Mouse (Mus musculus) hindbrain, embryonic 15.5 days (tissue): Measurements from ENCODE around the gene Ccnc. TPM values are rescaled to one million over a fixed set of nuclear protein-coding genes. Genes with fewer than 3 reads are reported as not detected.

Experiments used
- ATAC-seq: fragments of 200-750 bp; cut with Nextera tagmentation; 2 replicates; pipeline ENCODE4 v1.8.0; 2017; ENCODE audit warnings: low read depth, moderate number of reproducible peaks, moderate TSS enrichment; ENCODE audit not compliant: low FRiP score
- H3K27ac ChIP-seq: fragments of 300-500 bp; sonication (generic); replicated peaks from 2 replicates; pipeline ENCODE4 v1.5.1; 2015; ENCODE audit warnings: mild to moderate bottlenecking, inconsistent platforms
- H3K27me3 ChIP-seq: fragments of 300-500 bp; sonication (generic); 2 replicates; pipeline ENCODE4 v1.6.1; 2015; ENCODE audit warnings: control low read depth, inconsistent platforms
- H3K36me3 ChIP-seq: fragments of 300-500 bp; sonication (generic); 2 replicates; pipeline ENCODE4 v1.6.1; 2015; ENCODE audit warnings: control low read depth, inconsistent platforms
- H3K4me1 ChIP-seq: fragments of 300-500 bp; sonication (generic); replicated peaks from 2 replicates; pipeline ENCODE4 v1.6.1; 2015; ENCODE audit warnings: control low read depth, inconsistent platforms
- H3K4me2 ChIP-seq: fragments of 300-500 bp; sonication (generic); 2 replicates; pipeline ENCODE4 v1.6.1; 2015; ENCODE audit warnings: moderate library complexity, mild to moderate bottlenecking, inconsistent platforms
- H3K4me3 ChIP-seq: fragments of 300-500 bp; sonication (generic); 2 replicates; pipeline ENCODE4 v1.5.1; 2015; ENCODE audit warnings: mild to moderate bottlenecking, inconsistent platforms
- H3K9ac ChIP-seq: fragments of 300-500 bp; sonication (generic); 2 replicates; pipeline ENCODE4 v1.6.1; 2015; ENCODE audit warnings: inconsistent platforms
- H3K9me3 ChIP-seq: fragments of 300-500 bp; sonication (generic); 2 replicates; pipeline ENCODE4 v1.6.1; 2016; ENCODE audit warnings: control low read depth, inconsistent platforms
- WGBS: fragments of 180-500 bp; shearing (Covaris S2); methylation state at CpG from one replicate; pipeline ENCODE4 v1.1.7; 2015; 5-methylcytosine and 5-hydroxymethylcytosine counted together
- polyA plus RNA-seq: library from polyadenylated mRNA; unstranded; fragments of >200 nt; fragmentation: Nextera tagmentation; extraction: Ambion mirVana; gene quantifications from 2 replicates; pipeline ENCODE4 v1.2.1, GENCODE M21; 2015

Ccnc gene
- polyA plus RNA-seq, 1 experiment from 2014 or later: 63.4 TPM

DNA sequence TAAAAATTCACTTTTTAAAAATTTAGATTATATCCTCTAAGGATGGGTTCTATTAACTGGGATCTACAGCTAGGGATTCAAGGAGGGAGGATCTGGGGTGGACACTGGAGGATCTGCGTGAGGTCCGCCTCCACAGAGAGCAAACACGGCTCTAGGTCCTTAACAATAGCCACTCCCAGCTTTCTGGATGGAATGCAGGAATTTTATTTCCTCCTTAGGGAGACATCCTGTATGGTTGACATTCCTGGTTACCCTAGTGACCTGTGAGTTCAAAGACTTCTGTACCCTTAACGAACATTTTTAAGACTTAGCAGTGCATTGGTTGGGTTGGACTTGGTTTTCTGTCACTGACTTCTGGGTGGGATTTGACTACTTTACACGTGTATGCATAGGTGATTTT lies 18.2 kb downstream of the Ccnc start:
- Histone ChIP-seq H3K36me3 (peaks cover 32% of the 10 kb centered on the region), H3K4me2 (no peak overlapping the region), H3K4me1 (no peaks in the 10 kb centered on the region), H3K27ac (no peak overlapping the region), H3K27me3 (no peaks in the 10 kb centered on the region), H3K4me3 (no peak overlapping the region), H3K9ac (no peak overlapping the region), H3K9me3 (no peaks in the 10 kb centered on the region)
- 85% methylated on average over 5 of the region's 5 CpGs for WGBS
- ATAC-seq: no peak

DNA sequence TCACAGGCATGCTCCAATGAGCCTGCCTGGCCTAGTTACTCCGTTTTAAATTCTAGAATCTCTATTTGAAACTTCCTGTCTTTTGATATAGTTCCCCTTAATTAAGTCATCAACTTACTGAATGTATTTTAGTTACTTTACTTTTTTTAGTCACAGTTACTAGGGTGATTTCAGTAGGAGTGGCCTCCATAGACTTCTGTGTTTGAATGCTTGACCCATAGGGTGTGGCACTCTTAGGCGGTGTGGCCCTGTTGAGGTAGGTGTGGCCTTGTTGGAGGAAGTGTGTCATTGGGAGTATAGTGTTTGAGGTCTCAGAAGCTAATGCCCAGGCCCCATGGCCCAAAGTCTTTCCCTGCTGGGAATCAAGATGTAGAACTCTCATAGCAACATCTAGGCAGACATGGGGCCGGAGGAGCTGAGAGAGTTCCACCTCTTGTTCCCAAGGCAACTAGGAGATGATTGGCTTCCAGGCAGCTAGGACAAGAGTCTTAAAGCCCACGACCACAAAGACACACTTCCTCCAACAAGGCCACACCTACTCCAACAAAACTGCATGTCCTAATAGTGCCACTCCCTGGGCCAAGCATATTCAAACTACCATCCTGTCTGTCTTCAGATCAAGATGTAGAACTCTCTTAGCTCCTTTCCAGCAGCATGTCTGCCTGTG lies 27.8 kb downstream of the Ccnc start:
- Histone ChIP-seq H3K4me3 (no peak overlapping the region), H3K27me3 (no peaks in the 10 kb centered on the region), H3K4me1 (no peaks in the 10 kb centered on the region), H3K9ac (no peak overlapping the region), H3K36me3 (peaks cover 24% of the 10 kb centered on the region), H3K4me2 (no peak overlapping the region), H3K9me3 (no peaks in the 10 kb centered on the region), H3K27ac (no peak overlapping the region)
- ATAC-seq: no peak
- WGBS: 75% methylated on average over 4 of the region's 4 CpGs

DNA sequence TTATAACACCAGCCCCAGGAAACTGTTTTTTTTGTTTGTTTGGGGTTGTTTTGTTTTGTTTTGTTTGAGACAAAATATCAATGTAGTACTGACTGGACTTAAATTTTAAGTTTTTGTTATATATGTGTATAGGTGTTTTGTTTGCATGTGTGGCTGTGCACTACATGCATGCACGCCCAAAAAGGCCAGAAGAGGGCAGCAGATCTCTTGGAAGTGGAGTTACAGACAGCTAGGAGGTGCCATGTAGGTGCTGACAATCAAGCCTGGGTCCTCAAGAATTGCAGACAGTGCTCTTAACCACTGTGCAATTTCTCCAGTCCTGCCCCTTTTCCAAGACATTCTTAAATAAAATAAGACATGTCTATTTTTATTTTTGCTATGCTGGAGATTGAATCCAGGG lies 31.4 kb downstream of the Ccnc start:
- Histone ChIP-seq H3K9ac (no peak overlapping the region), H3K4me1 (no peaks in the 10 kb centered on the region), H3K4me3 (no peak overlapping the region), H3K27me3 (no peaks in the 10 kb centered on the region), H3K9me3 (no peaks in the 10 kb centered on the region), H3K27ac (no peak overlapping the region), H3K4me2 (no peak overlapping the region), H3K36me3 (peaks cover 24% of the 10 kb centered on the region)
- ATAC-seq: no peak
- WGBS: 70% methylated on average over 1 of the region's 1 CpGs

DNA sequence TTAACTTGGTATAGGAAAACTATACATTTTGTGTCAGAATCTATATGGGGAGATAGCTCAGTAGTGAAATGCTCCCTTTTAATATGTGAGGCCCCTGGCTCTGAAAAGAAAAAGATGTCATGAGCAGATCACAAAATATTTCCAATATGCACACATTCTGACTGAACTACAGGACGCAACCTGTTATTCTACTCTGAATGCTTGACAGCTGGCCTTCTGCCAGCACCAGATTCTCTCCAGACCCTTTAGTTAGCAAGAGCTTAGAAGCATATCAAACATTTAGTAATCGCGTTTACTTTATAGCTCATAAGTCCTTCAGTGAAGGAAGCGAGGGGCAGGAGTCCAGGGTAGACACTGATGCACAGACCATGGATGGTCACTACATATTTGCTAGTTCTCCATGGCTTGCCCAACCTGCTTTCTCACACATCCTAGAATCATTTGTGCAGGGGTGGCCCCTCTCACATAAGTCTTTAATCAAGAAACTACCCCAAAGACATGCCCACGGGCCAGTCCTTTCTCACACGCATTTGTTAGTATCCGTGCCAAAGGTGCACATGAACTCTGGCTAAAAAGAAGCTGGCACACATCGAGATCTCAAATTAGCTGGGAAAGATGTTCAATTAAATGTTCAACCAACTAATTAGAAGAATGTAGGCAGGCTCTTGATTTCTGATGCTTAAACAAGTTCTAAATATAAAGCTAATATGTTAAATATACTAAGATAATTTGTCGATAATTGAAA lies 34.1 kb downstream of the Ccnc start:
- 83% methylated on average over 9 of the region's 9 CpGs for WGBS
- Histone ChIP-seq H3K9ac (no peak overlapping the region), H3K9me3 (no peaks in the 10 kb centered on the region)

DNA sequence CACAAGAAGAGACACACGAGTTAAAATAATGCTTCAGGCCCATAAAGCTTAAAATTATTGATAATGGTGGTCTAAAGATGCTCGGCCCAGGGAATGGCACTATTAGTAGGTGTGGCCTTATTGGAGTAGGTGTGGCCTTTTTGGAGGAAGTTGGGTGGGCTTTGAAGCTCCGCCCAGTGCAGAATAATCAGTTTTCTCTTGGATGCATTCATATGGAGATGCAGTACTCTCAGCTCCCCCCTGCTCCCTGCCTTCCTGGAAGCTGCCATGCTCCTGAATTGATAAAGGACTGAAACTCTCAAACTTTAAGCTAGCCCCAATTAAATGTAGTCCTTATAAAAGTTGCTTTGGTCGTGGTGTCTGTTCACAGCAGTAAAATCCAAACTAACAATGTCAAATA lies 36.3 kb downstream of the Ccnc start:
- H3K27me3 ChIP-seq: no peaks in the 10 kb centered on the region
- no peaks in the 10 kb centered on the region for H3K9me3 ChIP-seq
- H3K27ac ChIP-seq: no peak overlapping the region
- H3K4me2 ChIP-seq: no peak overlapping the region
- 76% methylated on average over 4 of the region's 4 CpGs for WGBS
- H3K9ac ChIP-seq: no peak overlapping the region
- peaks cover 5% of the 10 kb centered on the region; the same call in 1 of the 2 replicates for H3K4me1 ChIP-seq
- H3K4me3 ChIP-seq: no peak overlapping the region
- no peak for ATAC-seq
- H3K36me3 ChIP-seq: peaks cover 11% of the 10 kb centered on the region; the same call in 1 of the 2 replicates

More for the DNA sequence above, 34.1 kb downstream of the Ccnc start:
- H3K27ac ChIP-seq: no peak overlapping the region
- peaks cover 5% of the 10 kb centered on the region; the same call in 1 of the 2 replicates for H3K4me1 ChIP-seq
- no peak overlapping the region for H3K4me3 ChIP-seq
- no peak overlapping the region for H3K4me2 ChIP-seq
- ATAC-seq: no peak
- H3K36me3 ChIP-seq: peaks cover 21% of the 10 kb centered on the region
- no peaks in the 10 kb centered on the region for H3K27me3 ChIP-seq

DNA sequence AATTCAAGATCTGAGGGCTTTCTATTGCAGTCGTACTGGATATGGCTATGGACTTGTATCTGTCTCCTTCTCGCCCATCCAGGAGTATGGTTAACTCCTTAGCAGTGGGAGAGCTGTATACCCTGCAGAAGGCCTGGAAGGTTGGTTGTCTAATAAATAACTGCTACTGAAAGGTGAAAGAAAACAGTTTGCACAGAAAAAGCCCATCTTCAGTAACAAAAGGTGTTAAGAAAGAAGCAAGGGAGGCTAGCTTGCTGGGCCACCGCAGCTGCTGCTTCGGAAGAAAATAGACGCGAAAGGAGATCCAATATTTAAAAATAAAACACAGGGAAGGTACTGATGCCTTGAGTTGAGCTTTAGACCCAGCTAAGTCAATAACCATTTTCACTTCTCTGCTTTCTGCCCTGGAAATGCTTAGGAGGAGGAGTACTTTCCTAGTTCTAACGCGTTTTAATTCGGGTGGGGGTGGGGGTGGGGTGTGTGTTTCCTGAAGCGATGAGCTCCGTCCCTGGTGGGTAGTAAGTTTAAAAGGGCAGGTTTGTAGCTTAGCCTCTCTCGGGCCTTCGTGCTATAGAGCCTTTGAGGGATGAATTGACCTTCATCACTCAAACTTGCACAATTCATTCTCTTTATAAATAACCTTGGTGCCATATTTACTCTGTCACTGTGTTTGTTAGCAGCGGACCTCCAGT lies 38.8 kb downstream of the Ccnc start:
- H3K4me2 ChIP-seq: peak overlapping the region; percentile 58
- no peak; the same call in 1 of the 2 replicates for ATAC-seq
- H3K4me1 ChIP-seq: peaks cover 5% of the 10 kb centered on the region; the same call in 1 of the 2 replicates
- peak overlapping the region; percentile 81 for H3K27ac ChIP-seq
- no peaks in the 10 kb centered on the region for H3K36me3 ChIP-seq
- 18% methylated on average over 14 of the region's 14 CpGs for WGBS
- H3K27me3 ChIP-seq: no peaks in the 10 kb centered on the region
- H3K9me3 ChIP-seq: no peaks in the 10 kb centered on the region
- H3K4me3 ChIP-seq: peak overlapping the region; percentile 76
- H3K9ac ChIP-seq: peak overlapping the region; percentile 75

DNA sequence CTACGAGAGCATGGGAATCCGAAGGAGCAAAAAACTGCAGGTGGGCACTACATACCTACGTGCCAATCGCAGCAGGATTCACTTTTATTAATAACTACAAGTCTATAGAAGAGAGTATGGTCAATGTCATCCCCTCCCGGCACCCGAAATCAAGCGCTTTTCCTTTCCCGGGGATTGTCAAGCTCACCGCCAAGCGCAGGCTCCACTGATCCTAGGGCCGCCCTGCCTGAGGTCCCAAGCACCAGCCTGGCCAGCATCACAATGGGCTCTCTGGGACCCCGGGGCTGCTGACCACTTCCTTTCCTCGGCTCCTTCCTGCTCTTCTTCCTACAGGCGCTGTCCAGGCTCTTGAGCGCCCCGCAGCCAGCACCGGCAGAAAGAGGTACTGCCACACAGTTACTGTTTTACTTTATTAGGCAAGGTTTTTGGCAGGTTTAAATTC lies 39.4 kb downstream of the Ccnc start, which contains the start of the genes Usp45 and Tstd3:
Gene Usp45 (plus strand): TSS at position 294 of the 442 bp plus-strand sequence.
Gene Tstd3 (minus strand): TSS at position 350 of the 442 bp plus-strand sequence.
- peak; percentile 97 for ATAC-seq
- Histone ChIP-seq H3K9me3 (no peaks in the 10 kb centered on the region), H3K27me3 (no peaks in the 10 kb centered on the region), H3K4me1 (peaks cover 5% of the 10 kb centered on the region; the same call in 1 of the 2 replicates), H3K4me3 (peak within 1 kb of the TSS; percentile 76), H3K27ac (peak within 1 kb of the TSS; percentile 81), H3K9ac (peak within 1 kb of the TSS; percentile 75), H3K36me3 (no peaks in the 10 kb centered on the region), H3K4me2 (peak within 1 kb of the TSS; percentile 58)
- WGBS: under 1% methylated on average over 17 of the region's 17 CpGs

DNA sequence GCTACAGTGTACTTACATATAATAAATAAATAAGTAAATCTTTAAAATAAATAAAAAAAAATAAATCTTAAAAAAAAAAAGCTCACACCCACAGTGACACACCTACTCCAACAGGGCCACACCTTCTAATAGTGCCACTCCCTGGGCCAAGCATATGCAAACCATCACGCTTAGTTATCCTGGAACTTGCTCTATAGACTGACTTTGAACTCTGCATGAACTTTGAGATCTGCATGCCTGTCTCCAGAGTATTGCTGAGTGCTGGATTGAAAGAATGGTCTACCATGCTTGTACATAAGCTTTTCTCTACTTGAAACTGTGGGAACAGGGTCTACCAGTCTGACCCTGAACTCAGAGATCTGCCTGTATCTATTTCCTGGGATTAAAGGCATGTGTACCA lies 43.6 kb downstream of the Ccnc start:
- Histone ChIP-seq H3K27ac (no peak overlapping the region), H3K9ac (no peak overlapping the region), H3K4me1 (peaks cover 6% of the 10 kb centered on the region; the same call in 1 of the 2 replicates), H3K4me2 (no peak overlapping the region), H3K4me3 (no peak overlapping the region), H3K27me3 (no peaks in the 10 kb centered on the region), H3K9me3 (no peaks in the 10 kb centered on the region), H3K36me3 (no peaks in the 10 kb centered on the region)
- no peak for ATAC-seq
- WGBS: 82% methylated on average over 1 of the region's 1 CpGs

DNA sequence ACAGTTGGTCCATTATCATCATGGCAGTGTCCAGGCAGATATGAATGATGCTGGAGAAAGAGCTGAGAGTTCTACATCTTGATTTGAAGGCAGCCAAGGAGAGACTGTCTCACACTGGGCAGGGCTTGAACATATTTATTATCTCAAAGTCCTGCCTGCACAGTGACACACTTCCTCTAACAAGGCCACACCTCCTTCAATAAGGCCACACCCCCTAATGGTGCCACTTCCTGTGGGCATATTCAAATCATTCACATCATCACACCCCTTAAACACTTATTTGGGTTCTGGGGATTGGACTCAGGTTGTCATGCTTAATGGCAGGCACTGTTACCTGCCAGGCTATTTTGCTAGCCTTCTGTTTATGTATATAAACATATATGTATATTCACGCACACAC lies 44.8 kb downstream of the Ccnc start:
- H3K4me1 ChIP-seq: peaks cover 7% of the 10 kb centered on the region
- H3K9ac ChIP-seq: no peak overlapping the region
- no peak overlapping the region for H3K4me3 ChIP-seq
- ATAC-seq: no peak
- H3K36me3 ChIP-seq: no peaks in the 10 kb centered on the region
- no peak overlapping the region for H3K27ac ChIP-seq
- WGBS: 98% methylated on average over 1 of the region's 1 CpGs
- no peaks in the 10 kb centered on the region for H3K27me3 ChIP-seq
- H3K4me2 ChIP-seq: no peak overlapping the region
- H3K9me3 ChIP-seq: no peaks in the 10 kb centered on the region

DNA sequence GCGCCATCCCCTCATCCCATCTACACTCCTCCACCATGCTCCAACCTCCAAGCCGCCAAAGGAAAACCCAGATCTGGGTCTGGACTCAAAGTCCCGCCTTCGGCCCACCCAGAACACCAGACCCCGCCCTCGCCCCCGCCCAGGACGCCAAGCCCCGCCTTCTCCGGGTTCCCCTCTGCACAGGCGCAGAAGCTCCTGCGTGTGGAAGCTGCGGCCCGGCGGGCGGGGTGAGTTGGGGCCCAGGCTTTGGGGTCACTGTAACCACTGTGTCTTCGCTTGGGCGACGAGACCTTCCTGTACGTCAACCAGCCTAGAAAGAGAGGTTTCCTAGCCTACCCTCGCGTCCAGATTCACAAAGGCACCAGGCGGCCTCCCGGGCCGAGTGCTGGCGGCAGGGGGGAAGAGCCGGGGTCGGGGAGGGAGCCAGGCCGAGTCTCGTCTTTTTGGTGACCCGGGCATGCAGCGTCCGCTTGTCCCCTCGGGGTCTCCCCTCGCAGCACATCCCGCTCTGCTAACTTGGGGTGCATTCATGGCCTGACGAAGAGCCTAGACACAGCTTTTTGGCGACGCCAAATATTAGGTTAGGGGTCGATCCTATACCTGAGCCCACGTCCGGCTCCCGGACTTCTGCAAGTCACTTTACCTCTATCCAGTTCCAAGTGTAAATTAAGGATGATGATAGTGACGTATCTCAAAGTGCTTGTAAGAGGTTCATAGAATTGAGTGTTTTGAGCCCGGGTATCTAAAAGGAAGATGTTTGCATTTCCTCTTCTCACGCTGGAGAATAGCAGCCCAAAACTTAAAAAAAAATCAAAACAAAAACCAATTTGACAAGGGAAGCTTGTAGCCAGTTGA lies 48.8 kb downstream of the Ccnc start:
- Histone ChIP-seq H3K4me2 (peak overlapping the region; percentile 63), H3K27ac (peak overlapping the region; percentile 74), H3K27me3 (no peaks in the 10 kb centered on the region), H3K36me3 (peaks cover 3% of the 10 kb centered on the region; the same call in 1 of the 2 replicates), H3K4me1 (peaks cover 13% of the 10 kb centered on the region), H3K9ac (peak overlapping the region; percentile 79), H3K4me3 (peak overlapping the region; percentile 85), H3K9me3 (no peaks in the 10 kb centered on the region)
- under 1% methylated on average over 46 of the region's 46 CpGs for WGBS
- ATAC-seq: peak; percentile 99

DNA sequence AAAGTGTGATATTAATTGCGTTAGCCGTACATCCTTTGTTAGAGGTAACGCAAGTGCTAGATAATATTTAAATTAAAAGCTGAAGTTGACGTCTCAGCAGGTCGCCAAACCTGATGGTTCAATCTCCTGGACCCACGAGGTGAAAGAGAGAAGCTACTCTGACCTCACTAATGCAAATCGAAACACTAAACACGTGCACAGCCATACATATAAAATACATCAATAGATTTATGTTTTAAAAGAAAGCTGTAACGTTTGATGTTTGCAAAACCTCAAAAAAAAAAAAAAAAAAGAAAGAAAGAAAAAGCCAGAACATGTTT lies 49.4 kb downstream of the Ccnc start:
- no peak for ATAC-seq
- Histone ChIP-seq H3K4me3 (peak overlapping the region; percentile 85), H3K36me3 (peaks cover 8% of the 10 kb centered on the region; the same call in 1 of the 2 replicates), H3K4me1 (peaks cover 13% of the 10 kb centered on the region), H3K27me3 (no peaks in the 10 kb centered on the region), H3K9ac (peak overlapping the region; percentile 79), H3K27ac (no peak overlapping the region), H3K4me2 (peak overlapping the region; percentile 63), H3K9me3 (no peaks in the 10 kb centered on the region)
- WGBS: 5% methylated on average over 9 of the region's 9 CpGs
